Mouse (Mus musculus): Measurements from ENCODE around the gene Chad. TPM values are rescaled to one million over a fixed set of nuclear protein-coding genes. Genes with fewer than 3 reads are reported as not detected.

Gene Chad
- under 1 TPM; 0.33 to 0.34 TPM for total RNA-seq (2021)
- long read RNA-seq, experiment 1, result 0 reads
- long read RNA-seq, experiment 2, result 0 reads

GRCm38 (mm10) chr11:94564437-94565150, at the start of gene Chad:
TSS of gene Chad (plus strand) at chr11:94565047.
- no peak; the same call in none of the 2 replicates for TF ChIP-seq CTCF (IDR thresholded peaks at IDR 0.05)
- no peak for DNase-seq (ENCODE audit: extremely low spot score in 1 of 2, low spot score in 2 of 2)
- Histone ChIP-seq H3K27ac (no peak within 1 kb of the TSS), H3K4me3 (peak within 1 kb of the TSS; percentile 23; the same call in 1 of the 2 replicates)
- intact Hi-C loops (cut with DNase I), result loop anchor here (5.0 kb wide), 2 partner anchors 38 to 53 kb away; partner anchors contain the start of gene Acsf2

DNA sequence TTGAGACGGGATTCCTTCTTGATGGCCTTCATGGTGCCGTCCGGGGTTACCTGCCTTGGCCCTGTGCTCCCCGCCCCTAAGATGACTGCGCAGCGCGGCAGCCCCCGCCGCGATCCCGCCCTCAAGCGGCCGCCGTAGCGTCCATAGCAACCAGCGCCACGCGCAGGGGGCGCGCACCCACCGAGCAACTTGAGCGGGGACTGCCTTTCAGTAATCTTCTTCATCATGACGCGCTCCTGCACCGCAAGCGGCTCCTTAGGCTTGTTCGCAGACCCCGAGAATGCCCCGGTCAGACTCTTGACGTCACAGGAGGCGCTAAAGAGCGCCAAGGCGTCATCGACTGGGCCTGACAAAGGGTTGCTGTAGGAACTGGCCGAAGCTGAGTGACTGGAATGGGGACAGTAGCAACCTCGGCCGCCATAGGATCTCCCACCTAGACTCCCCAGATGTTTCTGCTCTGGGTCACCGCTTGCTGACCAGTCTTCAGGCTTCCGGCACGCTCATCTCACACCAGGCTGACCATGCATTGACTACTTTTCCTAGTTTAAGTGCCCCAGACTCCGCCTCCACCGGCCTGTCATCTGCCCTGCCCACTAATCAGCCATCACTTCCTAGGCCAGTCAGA, 43.5 kb upstream of the Chad start, which contains the start of gene Mycbpap:
TSS of gene Mycbpap (minus strand) at position 524 of the 625 bp plus-strand sequence.
- peak within 1 kb of the TSS; percentile 72 for H3K27ac ChIP-seq
- peak; percentile 57 to 74 for DNase-seq (ENCODE audit: extremely low spot score in 1 of 2, low spot score in 2 of 2)
- intact Hi-C loops (cut with DNase I), result no loop called here
- TF ChIP-seq CTCF (IDR thresholded peaks at IDR 0.05), result no peak; the same call in 1 of the 2 replicates
- peak within 1 kb of the TSS; percentile 82 for H3K4me3 ChIP-seq

DNA sequence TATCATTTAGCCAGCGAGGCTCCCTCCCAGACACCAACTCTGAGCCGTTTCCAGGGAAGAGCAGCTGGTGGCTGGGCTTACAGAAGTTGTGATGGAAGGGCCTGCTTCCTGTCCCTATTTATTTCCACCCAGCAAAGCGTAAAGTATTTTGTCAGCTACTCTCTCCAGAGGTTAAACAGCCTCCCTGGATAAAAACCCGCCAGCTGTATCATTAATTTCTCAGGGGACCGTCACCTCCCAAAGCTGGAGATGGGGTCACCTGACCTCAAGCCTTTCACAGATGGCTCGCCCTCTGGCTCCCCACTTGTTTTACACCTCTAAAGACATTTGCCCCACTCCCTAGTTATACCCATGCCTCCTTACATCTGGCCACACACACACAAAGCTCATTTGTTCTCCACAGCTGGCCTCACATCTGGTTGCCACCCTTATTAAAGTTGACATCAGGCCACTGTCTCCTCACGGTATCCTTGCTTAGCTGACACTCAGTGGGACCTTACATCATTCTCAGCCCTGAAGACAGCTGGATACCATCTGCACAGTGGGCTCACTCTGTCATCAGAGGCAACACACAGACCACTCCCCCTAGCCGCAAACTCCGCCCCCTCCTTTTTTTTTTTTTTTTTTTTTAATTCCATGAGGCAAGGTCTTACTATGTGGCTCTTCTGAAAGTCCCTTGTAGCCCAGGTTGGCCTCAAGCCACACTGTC, 38.5 kb upstream of the Chad start:
- Histone ChIP-seq H3K4me3 (no peak overlapping the region), H3K27ac (no peak overlapping the region)
- no peak for TF ChIP-seq CTCF (IDR thresholded peaks at IDR 0.05)
- no peak for DNase-seq (ENCODE audit: extremely low spot score in 1 of 2, low spot score in 2 of 2)
- intact Hi-C loops (cut with DNase I), result no loop called here

DNA sequence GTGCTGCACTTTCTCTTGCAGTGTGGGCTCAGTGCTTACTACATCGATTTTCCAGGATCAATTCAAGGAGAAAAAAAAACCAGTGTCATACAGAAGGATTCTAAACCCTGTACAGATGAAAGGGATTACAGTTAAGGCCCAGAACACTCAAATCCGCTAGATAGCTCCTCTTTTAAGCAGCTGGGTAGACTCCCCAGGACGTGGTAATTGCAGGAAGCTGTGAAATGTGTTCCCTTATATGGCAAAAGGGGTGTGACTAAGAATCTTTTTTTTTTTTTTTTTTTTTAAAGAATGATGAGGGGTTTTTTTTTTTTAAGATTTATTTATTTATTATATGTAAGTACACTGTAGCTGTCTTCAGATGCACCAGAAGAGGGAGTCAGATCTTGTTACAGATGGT, 36.0 kb upstream of the Chad start:
- DNase-seq (ENCODE audit: extremely low spot score in 1 of 2, low spot score in 2 of 2), result no peak
- intact Hi-C loops (cut with DNase I), result no loop called here
- Histone ChIP-seq H3K27ac (no peak overlapping the region), H3K4me3 (no peak overlapping the region)
- no peak for TF ChIP-seq CTCF (IDR thresholded peaks at IDR 0.05)

- no peak for TF ChIP-seq CTCF (IDR thresholded peaks at IDR 0.05)
- Histone ChIP-seq H3K27ac (peak overlapping the region; percentile 57; the same call in 1 of the 2 replicates), H3K4me3 (no peak overlapping the region)
- peak in 1 of 2 experiments; percentile 33 for DNase-seq (ENCODE audit: extremely low spot score in 1 of 2, low spot score in 2 of 2)
- intact Hi-C loops (cut with DNase I), result no loop called here
Observed at GRCm38 (mm10) chr11:94533171-94533570, 31.7 kb upstream of the Chad start.

- intact Hi-C loops (cut with DNase I), result no loop called here
- H3K27ac ChIP-seq, result no peak overlapping the region
- DNase-seq (ENCODE audit: extremely low spot score in 1 of 2, low spot score in 2 of 2), result no peak
- no peak overlapping the region for H3K4me3 ChIP-seq
- no peak for TF ChIP-seq CTCF (IDR thresholded peaks at IDR 0.05)
Observed at GRCm38 (mm10) chr11:94538733-94539292, 26.0 kb upstream of the Chad start.

GRCm38 (mm10) chr11:94539761-94540160, 25.1 kb upstream of the Chad start:
- DNase-seq (ENCODE audit: extremely low spot score in 1 of 2, low spot score in 2 of 2), result no peak
- no peak overlapping the region for H3K4me3 ChIP-seq
- no peak overlapping the region for H3K27ac ChIP-seq
- no peak for TF ChIP-seq CTCF (IDR thresholded peaks at IDR 0.05)
- intact Hi-C loops (cut with DNase I), result loop anchor here (10.0 kb wide), 1 partner anchor 395 kb away; no protein-coding TSS in a partner anchor

GRCm38 (mm10) chr11:94542400-94542799, 22.4 kb upstream of the Chad start:
- Histone ChIP-seq H3K27ac (no peak overlapping the region), H3K4me3 (no peak overlapping the region)
- intact Hi-C loops (cut with DNase I), result loop anchor here (10.0 kb wide), 1 partner anchor 398 kb away; no protein-coding TSS in a partner anchor
- no peak for TF ChIP-seq CTCF (IDR thresholded peaks at IDR 0.05)
- no peak for DNase-seq (ENCODE audit: extremely low spot score in 1 of 2, low spot score in 2 of 2)

DNA sequence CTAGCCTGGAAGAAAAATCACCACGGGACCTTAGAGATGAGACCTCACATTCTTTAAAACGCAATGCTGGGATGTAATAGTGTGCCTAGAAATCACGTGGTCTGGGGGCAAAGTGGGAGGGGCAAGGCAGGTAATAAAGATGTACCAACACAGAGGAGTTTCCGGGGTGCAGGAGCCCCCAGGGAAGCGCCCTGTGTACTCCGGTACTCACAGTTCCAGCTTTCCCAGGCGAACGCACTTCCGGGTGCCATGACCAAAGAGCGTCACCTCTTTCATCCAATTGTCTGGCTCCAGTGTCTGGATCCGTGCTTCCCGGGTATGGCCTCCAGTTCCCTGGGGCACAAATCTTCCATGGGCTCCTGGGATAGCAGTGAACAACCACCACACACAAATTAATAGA, 21.5 kb upstream of the Chad start:
- no peak for DNase-seq (ENCODE audit: extremely low spot score in 1 of 2, low spot score in 2 of 2)
- Histone ChIP-seq H3K27ac (peak overlapping the region; percentile 26; the same call in 1 of the 2 replicates), H3K4me3 (peak overlapping the region; percentile 47; the same call in 1 of the 2 replicates)
- intact Hi-C loops (cut with DNase I), result loop anchor here (10.0 kb wide), 1 partner anchor 399 kb away; no protein-coding TSS in a partner anchor
- no peak for TF ChIP-seq CTCF (IDR thresholded peaks at IDR 0.05)

GRCm38 (mm10) chr11:94543932-94544331, 20.9 kb upstream of the Chad start:
- DNase-seq (ENCODE audit: extremely low spot score in 1 of 2, low spot score in 2 of 2), result peak; percentile 86 to 94
- TF ChIP-seq CTCF (IDR thresholded peaks at IDR 0.05), result peak; percentile 95
- intact Hi-C loops (cut with DNase I), result loop anchor here (2.0 to 10.0 kb wide), 2 partner anchors 139 to 399 kb away; no protein-coding TSS in a partner anchor
- peak overlapping the region; percentile 47 for H3K4me3 ChIP-seq
- H3K27ac ChIP-seq, result peak overlapping the region; percentile 26

- intact Hi-C loops (cut with DNase I), result loop anchor here (2.0 to 10.0 kb wide), 2 partner anchors 140 to 400 kb away; no protein-coding TSS in a partner anchor
- TF ChIP-seq CTCF (IDR thresholded peaks at IDR 0.05), result no peak
- peak overlapping the region; percentile 84 for H3K27ac ChIP-seq
- peak overlapping the region; percentile 47 for H3K4me3 ChIP-seq
- DNase-seq (ENCODE audit: extremely low spot score in 1 of 2, low spot score in 2 of 2), result peak in 1 of 2 experiments; percentile 39
Observed at GRCm38 (mm10) chr11:94544422-94544821, 20.4 kb upstream of the Chad start.

All from left cerebral cortex, adult 2 months (tissue).